Mouse (Mus musculus) A20 (cell line): ENCODE measurements around the gene Atg2b.

ENCODE experiments used
- DNase-seq: peaks from one replicate; pipeline ENCODE4 v3.0.0-alpha.2; 2011; ENCODE audit warnings: low read depth, low spot score

Gene Atg2b

GRCm38 (mm10) chr12:105683933-105684901 lies 794 bp downstream of the Atg2b start, which contains the start of gene Gskip:
TSS of gene Gskip (plus strand) at chr12:105684829.
- peak; percentile 84 for DNase-seq

GRCm38 (mm10) chr12:105678762-105679161 lies 6.2 kb downstream of the Atg2b start:
- no peak for DNase-seq

- no peak for DNase-seq
Measured at GRCm38 (mm10) chr12:105678211-105678610, 6.8 kb downstream of the Atg2b start.

GRCm38 (mm10) chr12:105676274-105676673 lies 8.7 kb downstream of the Atg2b start:
- no peak for DNase-seq

GRCm38 (mm10) chr12:105655850-105656249 lies 29.2 kb downstream of the Atg2b start:
- no peak for DNase-seq

GRCm38 (mm10) chr12:105642770-105643321 lies 42.2 kb downstream of the Atg2b start:
- no peak for DNase-seq

- peak; percentile 14 for DNase-seq
Measured at GRCm38 (mm10) chr12:105637554-105637953, 47.5 kb downstream of the Atg2b start.

GRCm38 (mm10) chr12:105636551-105636950 lies 48.5 kb downstream of the Atg2b start:
- no peak for DNase-seq

GRCm38 (mm10) chr12:105634374-105635067 lies 50.5 kb downstream of the Atg2b start:
- no peak for DNase-seq

- DNase-seq: no peak
Measured at GRCm38 (mm10) chr12:105625798-105626197, 59.2 kb downstream of the Atg2b start.

- DNase-seq: no peak
Measured at GRCm38 (mm10) chr12:105622981-105623539, 62.0 kb downstream of the Atg2b start.

- no peak for DNase-seq
Measured at GRCm38 (mm10) chr12:105622048-105622447, 63.0 kb downstream of the Atg2b start.

GRCm38 (mm10) chr12:105613559-105613958 lies 71.5 kb downstream of the Atg2b start:
- DNase-seq: no peak

GRCm38 (mm10) chr12:105611748-105612147 lies 73.3 kb downstream of the Atg2b start:
- peak; percentile 54 for DNase-seq

GRCm38 (mm10) chr12:105611045-105611444 lies 74.0 kb downstream of the Atg2b start:
- DNase-seq: no peak

GRCm38 (mm10) chr12:105606881-105607280 lies 78.1 kb downstream of the Atg2b start:
- no peak for DNase-seq

- DNase-seq: no peak
Measured at GRCm38 (mm10) chr12:105605212-105605611, 79.8 kb downstream of the Atg2b start.

- no peak for DNase-seq
Measured at GRCm38 (mm10) chr12:105603904-105604303, 81.1 kb downstream of the Atg2b start.

GRCm38 (mm10) chr12:105602581-105603210 lies 82.3 kb downstream of the Atg2b start, which contains the start of gene Bdkrb1:
TSS of gene Bdkrb1 (plus strand) at chr12:105603085.
- no peak for DNase-seq

GRCm38 (mm10) chr12:105601586-105601985 lies 83.4 kb downstream of the Atg2b start:
- no peak for DNase-seq

GRCm38 (mm10) chr12:105599098-105599497 lies 85.9 kb downstream of the Atg2b start:
- no peak for DNase-seq
